Mouse (Mus musculus): Measurements from ENCODE around the gene Dchs1.
A peak's percentile ranks its signal among the peaks of the same experiment; 100 is the strongest.

DNA sequence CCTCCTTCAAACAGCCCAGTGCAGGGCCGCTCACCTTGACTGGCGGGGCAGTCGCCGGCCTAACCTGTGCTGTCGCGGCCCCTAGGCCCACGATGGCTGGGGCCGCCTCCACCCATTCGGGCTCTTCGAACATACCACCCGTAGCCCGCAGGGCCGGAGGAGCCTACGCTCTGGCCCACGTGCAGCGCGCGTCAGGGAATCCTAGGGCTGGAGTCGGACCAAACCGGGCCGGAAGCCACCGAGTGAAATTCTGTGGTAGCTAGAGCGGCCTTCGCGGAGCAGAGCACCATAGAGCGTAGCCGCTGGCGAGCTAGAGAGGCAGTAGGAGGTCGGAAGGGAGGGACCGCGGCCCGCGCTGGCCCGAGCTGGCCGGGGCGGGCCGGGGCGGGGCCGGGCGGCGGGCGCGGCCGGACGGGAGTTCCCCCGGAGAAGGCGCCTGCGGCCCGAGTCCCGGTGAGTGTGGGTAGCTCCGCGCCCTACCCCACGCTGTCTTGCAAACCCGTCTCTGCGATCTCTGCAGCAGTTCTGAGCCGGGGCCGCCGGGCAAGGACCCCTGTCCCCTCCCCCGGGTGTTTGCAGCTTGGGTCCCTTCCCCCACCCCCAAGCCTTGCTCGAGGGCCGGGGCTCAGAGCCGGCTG lies 51.1 kb downstream of the Dchs1 start, which contains the start of gene Ilk:
- no peak for TF ChIP-seq CTCF (IDR thresholded peaks at IDR 0.05; ENCODE audit: borderline replicate concordance, insufficient read depth, low read depth, low read length)
- 0 out of 2 replicates have a peak, but pooled peaks have one; percentile 32 for TF ChIP-seq POLR2A (IDR thresholded peaks at IDR 0.05; ENCODE audit: borderline replicate concordance, insufficient read depth, low read length)

Measured in cerebellum, adult 2 months (tissue).